In genomic region chr7:3915387-3915786, GRCm38 (mm10) we compare ENCODE assay signal across 5 mouse cellular contexts. TPM values are rescaled to one million over a fixed set of nuclear protein-coding genes. Genes with fewer than 3 reads are reported as not detected.
"Had no signal": no experiment of that assay in that cellular context is flagged by ENCODE, and none has a peak within 500 bp of the region (broad histone marks: within the 10 kb centered on the region; RNA-seq: fewer than 3 reads in every experiment).

Lilra6 (minus strand) TSS chr7:3915503.

RNA-seq across cellular contexts. Expression of gene Lilra6, which starts in this region (rescaled TPM):
- polyA plus RNA-seq: kidney, embryonic 14.5 days; limb, embryonic 12.5 days; midbrain, embryonic 10.5 days; midbrain, embryonic 14.5 days; neural tube, embryonic 13.5 days had no signal
